Mouse (Mus musculus) hindbrain, embryonic 13.5 days (tissue): ENCODE results near the gene Zfp799. TPM values are rescaled to one million over a fixed set of nuclear protein-coding genes. Genes with fewer than 3 reads are reported as not detected.

Experiments used
- ATAC-seq: fragments of 200-750 bp; cut with Nextera tagmentation; 2 replicates; pipeline ENCODE4 v1.8.0; 2017; ENCODE audit warnings: moderate TSS enrichment; ENCODE audit not compliant: low FRiP score
- H3K27ac ChIP-seq: fragments of 300-500 bp; sonication (generic); 2 replicates; pipeline ENCODE4 v1.5.1; 2015; ENCODE audit warnings: inconsistent platforms, mild to moderate bottlenecking, moderate library complexity
- H3K27me3 ChIP-seq: fragments of 300-500 bp; sonication (generic); 2 replicates; pipeline ENCODE4 v1.6.1; 2015; ENCODE audit warnings: mild to moderate bottlenecking, inconsistent platforms
- H3K36me3 ChIP-seq: fragments of 300-500 bp; sonication (generic); 2 replicates; pipeline ENCODE4 v1.6.1; 2015; ENCODE audit warnings: mild to moderate bottlenecking, inconsistent platforms
- H3K4me1 ChIP-seq: fragments of 300-500 bp; sonication (generic); replicated peaks from 2 replicates; pipeline ENCODE4 v1.6.1; 2015; ENCODE audit warnings: inconsistent platforms
- H3K4me2 ChIP-seq: fragments of 300-500 bp; sonication (generic); 2 replicates; pipeline ENCODE4 v1.6.1; 2015; ENCODE audit warnings: inconsistent platforms, mild to moderate bottlenecking, moderate library complexity
- H3K4me3 ChIP-seq: fragments of 300-500 bp; sonication (generic); 2 replicates; pipeline ENCODE4 v1.5.1; 2015; ENCODE audit warnings: mild to moderate bottlenecking, inconsistent platforms
- H3K9ac ChIP-seq: fragments of 300-500 bp; sonication (generic); 2 replicates; pipeline ENCODE4 v1.6.1; 2015; ENCODE audit warnings: mild to moderate bottlenecking, inconsistent platforms
- H3K9me3 ChIP-seq: fragments of 300-500 bp; sonication (generic); 2 replicates; pipeline ENCODE4 v1.6.1; 2016; ENCODE audit warnings: inconsistent platforms
- WGBS: fragments of 180-500 bp; shearing (Covaris S2); methylation state at CpG from one replicate; pipeline ENCODE4 v1.1.7; 2015; 5-methylcytosine and 5-hydroxymethylcytosine counted together
- polyA plus RNA-seq: library from polyadenylated mRNA; unstranded; fragments of >200 nt; fragmentation: Nextera tagmentation; extraction: Ambion mirVana; gene quantifications from 2 replicates; pipeline ENCODE4 v1.2.1, GENCODE M21; 2015

The Zfp799 gene
- polyA plus RNA-seq, 1 experiment from 2014 or later, result 22.2 TPM

- H3K9ac ChIP-seq, result no peak overlapping the region
- ATAC-seq, result no peak
- WGBS, result 95% methylated on average over 3 of the region's 3 CpGs
- H3K9me3 ChIP-seq, result no peaks in the 10 kb centered on the region
- no peaks in the 10 kb centered on the region for H3K4me1 ChIP-seq
- no peaks in the 10 kb centered on the region for H3K27me3 ChIP-seq
- H3K4me3 ChIP-seq, result no peak overlapping the region
- no peak overlapping the region for H3K4me2 ChIP-seq
- no peak overlapping the region for H3K27ac ChIP-seq
- peaks cover 56% of the 10 kb centered on the region for H3K36me3 ChIP-seq
These were observed 52.5 kb downstream of the Zfp799 start for GRCm38 (mm10) chr17:32777564-32777963.

GRCm38 (mm10) chr17:32771213-32771612, 58.8 kb downstream of the Zfp799 start:
- H3K4me1 ChIP-seq, result no peaks in the 10 kb centered on the region
- H3K9ac ChIP-seq, result no peak overlapping the region
- no peak overlapping the region for H3K27ac ChIP-seq
- H3K4me2 ChIP-seq, result no peak overlapping the region
- WGBS, result 86% methylated on average over 1 of the region's 1 CpGs
- H3K27me3 ChIP-seq, result no peaks in the 10 kb centered on the region
- H3K9me3 ChIP-seq, result no peaks in the 10 kb centered on the region
- H3K36me3 ChIP-seq, result peaks cover 89% of the 10 kb centered on the region
- ATAC-seq, result no peak
- no peak overlapping the region for H3K4me3 ChIP-seq

GRCm38 (mm10) chr17:32766422-32766821, 63.6 kb downstream of the Zfp799 start:
- H3K27me3 ChIP-seq, result no peaks in the 10 kb centered on the region
- H3K9me3 ChIP-seq, result 0 out of 2 replicates have a peak, but pooled peaks cover 3% of the 10 kb centered on the region
- no peak for ATAC-seq
- 100% methylated on average over 2 of the region's 2 CpGs for WGBS
- no peak overlapping the region for H3K27ac ChIP-seq
- peaks cover 72% of the 10 kb centered on the region for H3K36me3 ChIP-seq
- no peak overlapping the region for H3K4me3 ChIP-seq
- no peak overlapping the region for H3K9ac ChIP-seq
- H3K4me2 ChIP-seq, result no peak overlapping the region
- H3K4me1 ChIP-seq, result no peaks in the 10 kb centered on the region

Other genes starting within 250 kb of the Zfp799 start
- 1.1 TPM in 1 of 2 replicates, not detected in the other for gene Cyp4f37, start 209.0 kb downstream of the Zfp799 start, polyA plus RNA-seq
- not detected in 2 replicates for gene Cyp4f40, start 171.4 kb downstream of the Zfp799 start, polyA plus RNA-seq
- 1.8 and 2.0 TPM in 2 replicates for gene Cyp4f15, start 144.6 kb downstream of the Zfp799 start, polyA plus RNA-seq
- 43.7 and 46.1 TPM in 2 replicates for gene Zfp871, start 42.0 kb downstream of the Zfp799 start, polyA plus RNA-seq
- 63.9 and 71.5 TPM in 2 replicates for gene Zfp811, start 20.3 kb downstream of the Zfp799 start, polyA plus RNA-seq
- gene Zfp870, start 61.4 kb upstream of the Zfp799 start, polyA plus RNA-seq, result 7.4 and 7.8 TPM in 2 replicates
- gene Cyp4f14, start 87.1 kb upstream of the Zfp799 start, polyA plus RNA-seq, result not detected in 2 replicates
- 9.5 and 10.9 TPM in 2 replicates for gene Cyp4f13, start 117.1 kb upstream of the Zfp799 start, polyA plus RNA-seq
- gene Zfp472, start 135.6 kb upstream of the Zfp799 start, polyA plus RNA-seq, result 8.5 and 8.8 TPM in 2 replicates
- gene Zfp952, start 162.9 kb upstream of the Zfp799 start, polyA plus RNA-seq, result 19.8 and 22.7 TPM in 2 replicates
- 25.5 and 26.5 TPM in 2 replicates for gene Zfp763, start 203.1 kb upstream of the Zfp799 start, polyA plus RNA-seq
- not detected in 2 replicates for gene 4921501E09Rik, start 237.8 kb upstream of the Zfp799 start, polyA plus RNA-seq